Comparison of ENCODE assay signal across 10 mouse cellular contexts in the genomic region with DNA sequence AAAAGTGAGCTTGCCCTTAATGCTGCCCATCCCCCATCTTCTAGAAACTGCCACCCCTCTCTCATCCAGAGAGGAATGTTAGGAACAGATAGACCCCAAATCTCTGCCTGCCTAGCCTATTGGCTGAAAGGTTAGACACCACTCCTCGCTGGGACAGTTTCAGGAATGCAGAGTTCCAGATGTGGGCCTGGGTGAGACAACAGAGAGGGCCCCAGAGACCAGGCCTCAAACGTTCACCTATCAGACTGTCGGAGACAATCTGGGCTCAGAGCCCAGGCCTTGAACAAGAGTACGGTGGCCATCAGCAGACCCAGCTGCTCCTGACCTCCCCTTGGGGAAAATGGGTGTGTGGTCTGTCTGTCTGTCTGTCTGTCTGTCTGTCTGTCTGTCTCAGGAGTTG. TPM values are rescaled to one million over a fixed set of nuclear protein-coding genes. Genes with fewer than 3 reads are reported as not detected.
A peak's percentile ranks its signal among the peaks of the same experiment; 100 is the strongest.
DNase-seq lines count a peak whose midpoint lies in the region; ATAC-seq and TF ChIP-seq lines count a peak whose summit lies in the region.
"Had no signal": no experiment of that assay in that cellular context is flagged by ENCODE, and none has a peak within 500 bp of the region (broad histone marks: within the 10 kb centered on the region; RNA-seq: fewer than 3 reads in every experiment).

No protein-coding gene starts in this region.

- H3K9me3 ChIP-seq in lung, embryonic 14.5 days (ENCODE audit: low read depth, low read length): no peaks in the 10 kb centered on the region
- H3K9me3 ChIP-seq in embryonic facial prominence, embryonic 14.5 days (ENCODE audit: control insufficient read depth, low read length): no peaks in the 10 kb centered on the region
- no peaks in the 10 kb centered on the region for H3K9me3 ChIP-seq in liver, postnatal 0 days (ENCODE audit: low read length)

- no peak for TF ChIP-seq EP300 in liver, postnatal 0 days (IDR thresholded peaks at IDR 0.05; ENCODE audit: low read depth)

- DNase-seq in lung, embryonic 14.5 days: peak; percentile 77
- DNase-seq in lung, postnatal 25 days (ENCODE audit: low spot score): no peak
- peak; percentile 65 for DNase-seq in embryonic facial prominence, embryonic 14.5 days (ENCODE audit: low spot score)
- DNase-seq in heart, postnatal 4 days: peak; percentile 37
- no peak for DNase-seq in liver, postnatal 0 days
- DNase-seq in gastrocnemius, postnatal 25 days: no peak
- DNase-seq in spleen, postnatal 10 days (ENCODE audit: low spot score in 2 of 2): no peak

- peak overlapping the region; percentile 40 for H3K4me2 ChIP-seq in lung, embryonic 14.5 days
- H3K4me2 ChIP-seq in embryonic facial prominence, embryonic 14.5 days (ENCODE audit: low read depth, low read length): peak overlapping the region; percentile 62; the same call in 1 of the 2 replicates
- H3K4me2 ChIP-seq in liver, postnatal 0 days (ENCODE audit: low read depth, low read length): no peak overlapping the region

- H3K36me3 ChIP-seq in lung, embryonic 14.5 days (ENCODE audit: insufficient read depth): peaks cover 47% of the 10 kb centered on the region
- peaks cover 23% of the 10 kb centered on the region for H3K36me3 ChIP-seq in embryonic facial prominence, embryonic 14.5 days (ENCODE audit: control insufficient read depth, insufficient read depth, low read length)
- H3K36me3 ChIP-seq in liver, postnatal 0 days (replicated peaks; ENCODE audit: insufficient read depth, low read length): peaks cover 81% of the 10 kb centered on the region

- 30% methylated on average over 4 of the region's 4 CpGs for WGBS in lung, embryonic 14.5 days
- WGBS in embryonic facial prominence, embryonic 14.5 days: 25% methylated on average over 4 of the region's 4 CpGs
- WGBS in liver, postnatal 0 days (ENCODE audit: insufficient replicate concordance): 58% methylated on average over 4 of the region's 4 CpGs

- peak overlapping the region; percentile 99 for H3K27ac ChIP-seq in lung, embryonic 14.5 days (ENCODE audit: low read depth)
- H3K27ac ChIP-seq in embryonic facial prominence, embryonic 14.5 days (replicated peaks; ENCODE audit: low read depth, low read length): peak overlapping the region; percentile 97
- H3K27ac ChIP-seq in liver, postnatal 0 days (ENCODE audit: low read depth): peak overlapping the region; percentile 51

- H3K4me1 ChIP-seq in lung, embryonic 14.5 days (ENCODE audit: insufficient read depth): peaks cover 14% of the 10 kb centered on the region
- H3K4me1 ChIP-seq in embryonic facial prominence, embryonic 14.5 days (ENCODE audit: control insufficient read depth, insufficient read depth, low read length): peaks cover 32% of the 10 kb centered on the region
- H3K4me1 ChIP-seq in liver, postnatal 0 days (ENCODE audit: insufficient read depth): no peaks in the 10 kb centered on the region

- peak; percentile 4; the same call in 1 of the 2 replicates for ATAC-seq in lung, embryonic 14.5 days (ENCODE audit: insufficient read depth)
- no peak for ATAC-seq in embryonic facial prominence, embryonic 14.5 days (ENCODE audit: low read depth)
- ATAC-seq in liver, postnatal 0 days: no peak
- no peak for ATAC-seq in frontal cortex, adult (ENCODE audit: low TSS enrichment)

- no peak for TF ChIP-seq CTCF in lung, embryonic 14.5 days (IDR thresholded peaks at IDR 0.05; ENCODE audit: low read depth)
- TF ChIP-seq CTCF in liver, postnatal 0 days (IDR thresholded peaks at IDR 0.05; ENCODE audit: low read depth): no peak

- peak overlapping the region; percentile 1; the same call in 1 of the 2 replicates for H3K9ac ChIP-seq in lung, embryonic 14.5 days
- H3K9ac ChIP-seq in embryonic facial prominence, embryonic 14.5 days (ENCODE audit: low read depth, low read length): peak overlapping the region; percentile 47
- H3K9ac ChIP-seq in liver, postnatal 0 days (replicated peaks): no peak overlapping the region

- H3K4me3 ChIP-seq in lung, embryonic 14.5 days (ENCODE audit: low read depth, low read length): no peak overlapping the region
- no peak overlapping the region for H3K4me3 ChIP-seq in embryonic facial prominence, embryonic 14.5 days (ENCODE audit: low read depth, low read length)
- H3K4me3 ChIP-seq in liver, postnatal 0 days (ENCODE audit: low read depth, low read length): no peak overlapping the region

- no peaks in the 10 kb centered on the region for H3K27me3 ChIP-seq in lung, embryonic 14.5 days (ENCODE audit: insufficient read depth, low read length)
- H3K27me3 ChIP-seq in embryonic facial prominence, embryonic 14.5 days (replicated peaks; ENCODE audit: control insufficient read depth, insufficient read depth, low read length): no peaks in the 10 kb centered on the region
- H3K27me3 ChIP-seq in liver, postnatal 0 days (ENCODE audit: insufficient read depth, low read length): no peaks in the 10 kb centered on the region

RNA-seq across cellular contexts. Expression of a gene that starts 17.7 kb away (rescaled TPM):
- 12.2 TPM in 1 of 2 replicates, not detected in the other for polyA plus RNA-seq in lung, embryonic 14.5 days (2014; fragmentation: Nextera tagmentation; extraction: Ambion mirVana)
- polyA plus RNA-seq in embryonic facial prominence, embryonic 14.5 days (2014; fragmentation: Nextera tagmentation; extraction: Ambion mirVana): not detected in 2 replicates
- 1 to 10 TPM in 1 of 2 experiments, not detected in 1; 7.4 TPM for total RNA-seq in heart, postnatal 4 days (2021)
- not detected in 2 replicates for polyA plus RNA-seq in liver, postnatal 0 days (2015; fragmentation: Nextera tagmentation; extraction: Ambion mirVana)
- total RNA-seq in gastrocnemius, postnatal 25 days (2021): 1 to 10 TPM in 1 of 2 experiments, not detected in 1; 5.7 TPM
- total RNA-seq: left cerebral cortex, postnatal 14 days had no signal
- polyA plus RNA-seq: midbrain, embryonic 14.5 days had no signal

RNA-seq across cellular contexts. Expression of a gene that starts 28.5 kb away (rescaled TPM):
- 14.3 and 29.3 TPM in 2 replicates for polyA plus RNA-seq in lung, embryonic 14.5 days (2014; fragmentation: Nextera tagmentation; extraction: Ambion mirVana)
- polyA plus RNA-seq in embryonic facial prominence, embryonic 14.5 days (2014; fragmentation: Nextera tagmentation; extraction: Ambion mirVana): 32.1 and 33.0 TPM in 2 replicates
- 10 to 100 TPM; 42.4 to 42.8 TPM for total RNA-seq in heart, postnatal 4 days (2021)
- polyA plus RNA-seq in liver, postnatal 0 days (2015; fragmentation: Nextera tagmentation; extraction: Ambion mirVana): 14.8 and 15.8 TPM in 2 replicates
- total RNA-seq in gastrocnemius, postnatal 25 days (2021): 10 to 100 TPM; 14.8 to 26.3 TPM

RNA-seq across cellular contexts. Expression of a gene that starts 45.1 kb away (rescaled TPM):
- polyA plus RNA-seq in lung, embryonic 14.5 days (2014; fragmentation: Nextera tagmentation; extraction: Ambion mirVana): 108 and 122 TPM in 2 replicates
- polyA plus RNA-seq in embryonic facial prominence, embryonic 14.5 days (2014; fragmentation: Nextera tagmentation; extraction: Ambion mirVana): 75.5 and 82.3 TPM in 2 replicates
- total RNA-seq in heart, postnatal 4 days (2021): 10 to 100 TPM; 44.5 to 44.8 TPM
- polyA plus RNA-seq in liver, postnatal 0 days (2015; fragmentation: Nextera tagmentation; extraction: Ambion mirVana): 16.0 and 18.1 TPM in 2 replicates
- 10 to 100 TPM; 21.3 to 23.7 TPM for total RNA-seq in gastrocnemius, postnatal 25 days (2021)

Comparison
In these comparisons a context has a peak if more than half of its experiments do, and no peak if none do; other contexts are left out.
1. DNase-seq: peak in lung, embryonic 14.5 days (single experiment), embryonic facial prominence, embryonic 14.5 days (single experiment) and heart, postnatal 4 days (single experiment); none in lung, postnatal 25 days (single experiment), liver, postnatal 0 days (single experiment), gastrocnemius, postnatal 25 days (single experiment) and spleen, postnatal 10 days (0 of 2).
2. Peak in every context shown above with its lines, with median percentiles within 50 percentile points of each other: H3K27ac ChIP-seq.